Mouse (Mus musculus): ENCODE measurements around the gene Man2a1.
A peak's percentile ranks its signal among the peaks of the same experiment; 100 is the strongest.

Gene Man2a1

DNA sequence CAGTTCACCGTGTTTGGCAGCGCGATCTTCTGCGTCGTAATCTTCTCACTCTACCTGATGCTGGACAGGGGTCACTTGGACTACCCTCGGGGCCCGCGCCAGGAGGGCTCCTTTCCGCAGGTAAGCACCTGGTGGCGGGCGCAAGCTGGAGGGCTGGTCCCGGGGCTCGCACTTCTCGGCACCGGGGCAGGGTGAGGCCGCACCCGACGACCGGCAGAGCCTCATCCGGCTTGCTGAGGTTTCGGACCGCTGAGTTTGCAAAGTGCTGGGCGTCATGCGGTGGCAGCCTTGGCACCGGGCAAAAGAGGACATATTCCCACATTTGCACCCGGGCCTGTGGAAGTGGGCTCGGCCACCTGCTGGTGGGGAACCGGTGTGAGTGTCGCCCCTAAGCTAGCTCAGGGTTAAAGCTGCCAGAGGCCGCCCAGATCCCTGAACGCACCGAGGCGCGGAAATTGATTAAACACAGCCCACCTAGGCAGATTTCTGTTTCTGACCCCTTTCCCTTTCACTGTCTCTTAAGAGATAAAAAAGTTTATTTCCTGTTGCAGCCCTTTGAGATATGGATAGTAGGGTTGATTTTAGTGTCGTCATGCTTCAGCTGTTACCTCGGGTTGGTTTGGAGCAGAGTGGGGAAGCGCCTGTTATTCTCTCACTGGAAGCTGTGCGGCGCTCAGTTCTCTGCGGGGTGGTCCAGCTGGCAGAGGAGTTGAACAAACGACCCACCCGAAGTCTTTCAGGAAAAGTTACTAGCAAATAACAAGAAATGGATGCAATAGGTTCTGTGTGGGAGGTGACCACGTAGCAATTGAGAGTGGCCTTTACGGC is 1.4 kb downstream of the Man2a1 start:
- DNase-seq (ENCODE audit: low spot score in 2 of 2) = peak; percentile 54 to 68

DNA sequence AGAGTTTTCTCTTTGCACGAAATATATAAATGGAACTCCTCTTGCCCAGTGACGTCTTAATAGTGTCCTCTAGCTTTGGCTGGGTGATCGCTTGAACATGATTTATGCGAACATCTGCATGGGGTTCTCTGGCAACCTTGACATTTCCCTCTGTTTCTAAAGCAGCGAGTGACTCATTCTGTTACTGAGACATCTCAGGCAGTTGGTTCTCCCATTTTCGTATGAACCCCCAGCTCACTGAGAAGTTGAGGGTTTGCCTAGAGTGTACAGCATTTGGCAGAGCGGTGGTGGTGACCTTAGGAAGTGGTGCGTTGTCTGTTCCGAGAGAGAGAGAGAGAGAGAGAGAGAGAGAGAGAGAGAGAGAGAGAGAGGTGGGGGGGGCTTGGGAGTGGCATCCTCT is 2.6 kb downstream of the Man2a1 start:
- no peak for DNase-seq (ENCODE audit: low spot score in 2 of 2)

DNA sequence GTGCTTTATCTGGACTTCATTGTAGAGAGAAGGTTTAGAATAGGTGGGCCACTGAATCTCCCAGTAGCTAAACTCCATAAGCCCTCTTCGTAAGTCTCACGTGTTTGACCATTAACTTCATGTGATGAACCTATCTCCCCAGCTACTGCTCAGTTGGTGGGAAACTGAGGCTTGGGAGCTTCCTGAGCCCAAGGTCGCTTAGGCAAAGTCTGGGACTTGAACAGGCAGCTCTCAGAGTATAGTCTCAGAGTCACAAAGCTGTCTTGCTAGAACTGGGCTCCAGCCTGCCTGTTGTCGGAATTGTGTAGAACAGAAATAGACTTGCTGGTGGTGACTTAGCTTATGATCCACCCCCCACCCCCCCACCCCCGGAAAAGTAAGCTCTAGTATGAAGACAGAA is 3.0 kb downstream of the Man2a1 start:
- DNase-seq (ENCODE audit: low spot score in 2 of 2) = no peak

DNA sequence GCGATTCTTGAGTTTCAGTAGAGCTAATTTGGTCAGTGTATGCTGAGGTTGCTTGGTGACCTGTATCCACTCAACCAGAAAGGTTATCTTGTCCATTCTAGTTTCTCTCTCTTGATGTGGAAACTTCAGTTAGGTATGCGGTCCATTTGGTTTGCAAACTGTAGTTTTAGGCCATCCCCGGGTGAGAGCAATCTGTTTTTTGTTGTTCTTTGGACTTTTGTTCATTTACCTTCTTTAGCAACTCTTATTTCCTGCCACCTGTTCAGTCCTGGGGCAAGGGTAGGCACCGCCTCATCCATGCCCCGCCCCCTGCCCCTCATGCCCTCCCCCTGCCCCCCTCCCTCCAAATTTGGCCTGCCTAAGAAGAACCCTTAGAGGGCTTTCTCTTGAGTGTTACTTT is 3.6 kb downstream of the Man2a1 start:
- DNase-seq (ENCODE audit: low spot score in 2 of 2) = no peak

DNA sequence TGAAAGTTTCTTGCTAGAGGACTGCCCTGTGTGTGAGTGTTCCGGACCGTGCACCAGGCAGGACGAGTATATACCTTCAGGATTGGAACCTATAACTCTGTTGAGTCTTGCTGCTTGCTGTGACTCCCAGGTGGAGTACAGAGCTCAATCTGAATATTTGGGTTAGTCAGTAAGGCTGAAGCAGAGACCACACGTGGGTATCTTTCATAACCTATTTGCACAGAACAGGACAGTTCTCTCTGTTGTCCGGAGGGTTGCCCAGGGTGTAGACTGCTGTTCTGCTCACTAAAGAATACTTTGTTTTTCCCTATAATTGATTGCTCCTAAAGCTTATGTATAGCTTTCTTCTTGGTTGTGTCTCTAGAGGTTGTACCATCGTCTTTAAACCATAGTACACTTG is 7.7 kb downstream of the Man2a1 start:
- no peak for DNase-seq (ENCODE audit: low spot score in 2 of 2)

DNA sequence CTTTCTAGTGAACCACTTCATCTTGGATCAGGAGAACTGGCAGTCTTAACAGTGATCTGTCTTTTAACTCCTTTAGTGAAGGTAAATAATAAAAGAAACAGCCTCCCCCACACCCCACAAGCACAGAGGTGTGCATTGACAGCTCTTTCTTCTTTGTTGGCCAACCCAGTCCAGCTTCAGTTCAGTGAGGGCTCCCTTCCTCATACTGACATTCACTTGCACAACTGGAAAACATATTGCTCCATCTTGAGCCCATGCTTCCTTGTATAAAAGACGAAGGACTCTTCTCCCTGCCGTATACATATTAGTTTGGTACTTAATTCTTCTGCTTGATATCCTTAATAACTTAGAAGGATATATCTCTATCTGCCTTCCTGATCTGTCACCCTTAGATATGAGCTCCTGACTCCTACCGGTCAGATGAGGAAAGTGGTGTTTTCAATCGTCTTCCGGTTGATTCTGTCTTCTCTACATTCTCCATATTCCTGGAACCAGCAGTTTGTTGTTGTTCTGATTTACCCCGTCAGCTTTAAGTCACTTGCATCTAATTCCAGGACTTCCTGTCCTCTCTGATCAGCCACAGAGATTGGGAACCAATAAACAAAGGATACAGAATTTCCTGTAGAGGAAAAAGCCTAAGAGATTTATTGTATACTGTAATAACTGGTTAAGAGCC is 8.5 kb downstream of the Man2a1 start:
- DNase-seq (ENCODE audit: low spot score in 2 of 2) = no peak

DNA sequence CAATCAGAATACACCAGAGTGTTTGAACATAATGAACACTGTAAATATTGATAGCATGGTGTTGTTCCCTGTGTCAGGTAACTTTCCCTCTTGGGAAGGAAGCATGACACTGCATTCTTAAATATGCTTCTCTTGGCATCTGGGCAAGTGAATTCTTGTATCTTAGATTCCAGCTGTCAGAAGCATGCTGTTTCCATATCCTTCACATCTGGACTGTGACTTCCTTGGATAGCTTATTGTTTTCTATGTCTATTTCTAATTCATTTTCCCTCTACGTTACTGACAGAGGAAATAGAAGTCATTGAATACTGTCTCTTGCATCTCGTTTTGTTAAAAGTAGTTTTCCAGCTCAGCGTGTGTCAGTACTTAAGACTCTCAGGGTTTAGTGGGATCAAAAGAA is 9.2 kb downstream of the Man2a1 start:
- no peak for DNase-seq (ENCODE audit: low spot score in 2 of 2)

DNA sequence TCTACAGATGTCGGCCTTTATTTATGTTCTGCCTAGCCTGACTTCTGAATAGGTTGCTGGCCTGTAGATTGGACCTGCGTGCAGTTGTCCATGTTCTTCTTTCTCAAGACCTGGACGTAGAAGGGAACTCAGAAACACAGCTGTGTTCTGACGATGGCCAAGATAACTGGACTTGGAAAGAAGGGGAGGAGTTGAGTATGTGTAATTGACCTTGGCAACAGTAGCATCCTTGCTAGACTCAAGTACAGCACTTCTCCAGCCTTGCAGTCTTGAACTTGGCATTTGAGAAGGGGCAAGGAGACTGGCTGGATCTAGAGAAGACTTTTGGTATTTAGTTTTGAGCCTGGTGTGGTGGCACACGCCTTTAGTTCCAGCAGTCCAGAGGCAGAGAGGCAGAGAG is 10.9 kb downstream of the Man2a1 start:
- DNase-seq (ENCODE audit: low spot score in 2 of 2) = no peak

DNA sequence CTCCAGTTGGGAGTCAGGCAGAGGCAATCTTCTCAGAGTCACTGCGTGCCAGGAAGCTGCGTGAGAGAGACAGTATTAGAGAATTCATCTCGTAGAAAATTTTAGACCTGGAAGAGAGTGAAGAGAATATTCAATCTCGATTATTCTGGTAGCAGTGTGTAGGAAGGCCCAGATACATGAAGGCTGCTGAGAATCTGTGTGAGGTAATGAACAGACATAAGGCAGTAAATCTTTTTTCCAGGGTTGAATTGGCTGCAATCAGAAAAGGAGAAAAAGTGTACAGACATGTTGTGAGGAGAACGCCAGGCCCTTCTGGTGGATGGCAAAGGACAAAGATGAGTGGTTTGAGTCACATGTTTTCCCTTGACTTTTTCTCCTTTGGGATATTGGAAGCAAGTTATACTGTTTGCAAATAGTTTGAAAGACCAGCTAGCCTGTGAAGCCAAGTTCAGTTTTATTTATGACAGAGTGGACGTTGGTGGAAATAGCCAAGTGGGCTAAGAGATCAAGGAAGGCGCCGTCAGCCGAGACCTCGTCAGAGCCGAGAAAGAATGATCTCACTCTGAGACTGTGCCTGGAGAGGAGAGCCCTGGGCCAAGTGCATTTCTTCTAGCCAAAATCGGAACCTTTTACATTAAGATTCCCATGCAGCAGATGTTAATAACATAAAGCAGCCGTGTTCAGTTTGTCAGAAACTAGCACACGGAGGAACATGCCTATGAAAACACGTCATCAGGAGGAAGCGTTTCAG is 11.8 kb downstream of the Man2a1 start:
- DNase-seq (ENCODE audit: low spot score in 2 of 2) = no peak

DNA sequence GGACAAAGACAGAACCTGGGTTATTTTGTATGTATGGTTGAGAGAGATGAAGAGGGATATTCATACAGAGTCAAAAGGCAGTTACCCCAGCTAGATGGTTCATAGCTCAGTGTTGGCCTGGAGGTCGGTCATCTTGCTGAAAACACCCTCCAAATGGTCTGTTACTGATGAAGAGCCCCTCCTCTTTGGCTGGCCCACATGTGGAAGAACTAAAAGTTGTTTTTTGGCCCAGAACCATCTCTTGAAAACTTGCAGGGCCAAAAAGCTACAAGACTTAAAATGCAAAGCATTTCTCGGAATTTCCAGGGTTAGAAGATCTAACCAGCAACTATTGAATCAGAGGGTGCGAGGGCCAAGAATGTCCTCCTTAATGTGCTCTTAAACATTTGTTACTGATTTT is 12.4 kb downstream of the Man2a1 start:
- no peak for DNase-seq (ENCODE audit: low spot score in 2 of 2)

DNA sequence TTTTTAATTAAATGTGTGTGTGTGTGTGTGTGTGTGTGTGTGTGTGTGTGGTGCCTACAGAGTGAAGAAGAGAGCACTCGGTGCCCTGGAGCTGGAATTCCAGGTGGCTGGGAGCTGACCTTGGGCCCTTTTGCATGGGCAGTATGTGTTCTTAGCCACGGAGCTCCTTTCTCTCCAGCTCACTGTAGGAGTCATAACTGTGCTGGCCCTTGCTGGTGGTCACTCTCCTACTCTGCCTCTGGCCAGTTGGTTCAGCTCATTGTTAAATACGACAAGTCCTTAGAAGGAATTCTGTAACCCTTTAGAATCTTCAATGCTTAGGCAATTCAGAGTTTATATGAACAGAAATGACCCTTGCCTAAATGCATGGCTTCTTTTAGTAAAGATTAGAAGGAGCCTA is 12.8 kb downstream of the Man2a1 start:
- no peak for DNase-seq (ENCODE audit: low spot score in 2 of 2)

DNA sequence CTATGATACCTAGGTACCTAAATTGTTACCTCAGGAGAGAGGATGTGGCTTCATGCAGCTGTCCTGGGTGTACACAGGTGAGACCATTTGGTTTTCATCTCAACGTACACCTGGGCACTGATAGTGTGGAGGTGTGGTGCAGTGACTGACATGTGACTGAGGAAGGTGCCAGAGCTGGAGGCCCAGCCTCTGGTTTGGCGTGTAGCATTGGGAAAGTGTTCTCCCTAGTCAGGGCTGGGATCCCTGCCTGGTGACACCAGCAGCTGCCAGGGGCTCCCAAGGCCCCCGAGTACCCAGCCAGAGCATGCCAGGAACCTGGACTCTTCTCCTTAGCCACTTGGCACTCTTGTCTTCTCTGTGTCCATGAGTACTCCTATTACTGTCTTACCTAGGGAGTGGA is 14.3 kb downstream of the Man2a1 start:
- no peak for DNase-seq (ENCODE audit: low spot score in 2 of 2)

DNA sequence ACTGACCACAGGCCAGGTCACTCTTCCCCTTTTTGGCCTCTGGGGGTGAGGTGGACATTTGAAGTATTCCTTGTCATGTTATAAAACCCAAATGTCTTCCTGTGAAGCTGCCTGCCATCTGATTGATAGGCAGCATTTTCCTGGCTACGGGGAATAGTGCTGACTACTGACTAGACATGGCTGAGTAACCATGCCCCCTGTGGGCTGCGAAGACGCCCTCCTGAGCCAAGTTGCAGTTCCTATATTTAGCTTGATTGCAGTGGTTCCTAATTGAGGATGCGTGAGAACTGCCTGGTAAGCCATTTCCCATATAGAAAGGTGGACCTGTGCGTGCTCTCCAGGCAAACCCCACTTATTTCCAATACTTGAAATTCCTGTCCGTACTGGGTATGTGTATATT is 14.9 kb downstream of the Man2a1 start:
- DNase-seq (ENCODE audit: low spot score in 2 of 2) = no peak

DNA sequence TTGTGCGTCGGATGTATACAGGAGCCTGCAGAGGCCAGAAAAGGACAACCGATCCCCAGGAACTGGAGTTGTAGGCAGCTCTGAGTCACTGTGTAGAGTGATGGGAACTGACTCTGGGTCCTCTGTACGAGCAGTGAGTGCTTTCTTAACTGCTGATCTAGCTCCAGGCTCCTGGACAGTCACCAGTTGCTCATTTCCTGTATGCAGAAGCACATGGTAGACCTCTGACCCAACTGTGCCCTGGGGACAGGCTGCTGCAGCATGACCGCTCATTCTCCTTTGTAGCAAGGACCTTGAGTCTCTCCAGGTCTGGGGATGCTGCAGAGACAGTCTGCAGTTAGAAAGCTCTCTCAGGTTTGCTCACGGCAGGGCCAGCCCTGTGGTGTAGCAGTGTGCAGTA is 15.7 kb downstream of the Man2a1 start:
- no peak for DNase-seq (ENCODE audit: low spot score in 2 of 2)

DNA sequence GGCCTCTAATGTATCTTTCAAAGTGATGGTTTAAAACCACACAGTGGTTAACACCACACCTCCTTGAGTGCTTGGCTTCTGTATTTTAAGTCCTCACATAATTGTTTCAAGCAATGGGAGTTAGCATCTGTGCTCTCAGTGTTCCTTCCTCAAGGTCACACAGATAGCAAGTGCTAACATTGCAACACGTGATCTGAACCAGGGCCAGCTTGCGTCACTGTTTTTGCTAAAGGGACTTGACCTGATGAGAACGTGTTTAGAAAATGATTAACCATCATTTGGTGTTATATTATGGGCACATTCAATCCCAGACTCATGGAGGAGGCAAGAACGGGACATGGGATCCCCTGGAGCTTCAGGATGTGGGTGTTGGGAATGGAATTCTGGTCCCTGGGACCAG is 17.3 kb downstream of the Man2a1 start:
- no peak for DNase-seq (ENCODE audit: low spot score in 2 of 2)

DNA sequence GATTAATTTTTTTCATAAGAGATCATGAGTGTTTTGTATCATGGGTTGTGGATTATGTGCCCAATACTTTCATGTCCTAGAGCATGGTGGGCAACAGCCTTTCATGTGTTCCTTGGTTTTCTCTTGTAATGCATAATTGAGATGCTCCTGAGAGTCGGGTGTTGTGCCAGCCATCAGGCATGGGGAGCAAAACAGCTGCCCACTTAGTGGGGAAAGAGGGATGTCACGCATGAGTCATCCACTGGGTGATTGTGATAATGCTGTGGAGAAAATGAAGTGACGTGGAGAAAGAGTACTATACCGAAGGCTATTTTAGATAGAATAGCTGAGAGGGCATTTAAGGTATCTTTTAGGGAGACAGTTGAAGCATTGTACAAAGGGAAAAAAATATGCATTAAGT is 18.5 kb downstream of the Man2a1 start:
- DNase-seq (ENCODE audit: low spot score in 2 of 2) = peak in 1 of 2 experiments; percentile 30

DNA sequence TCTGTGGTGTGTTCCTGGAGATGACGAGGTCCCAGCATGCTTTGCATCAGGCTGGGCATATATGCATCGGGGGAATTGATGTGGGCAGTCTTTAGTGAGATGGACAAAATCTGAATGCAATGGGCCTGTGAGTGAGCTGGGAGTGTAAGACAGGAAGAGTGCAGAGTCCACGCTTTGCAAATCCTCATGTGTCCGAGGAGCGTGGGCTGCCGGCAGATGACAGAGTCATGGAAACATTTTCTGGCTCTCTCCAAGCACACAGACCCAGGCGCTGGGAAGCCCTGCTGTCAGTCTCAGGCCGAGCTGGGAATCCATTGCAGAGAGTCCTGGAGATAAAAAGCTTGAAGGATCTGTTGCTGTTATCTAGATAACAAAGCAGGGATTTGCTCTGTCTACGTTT is 19.6 kb downstream of the Man2a1 start:
- DNase-seq (ENCODE audit: low spot score in 2 of 2) = no peak

DNA sequence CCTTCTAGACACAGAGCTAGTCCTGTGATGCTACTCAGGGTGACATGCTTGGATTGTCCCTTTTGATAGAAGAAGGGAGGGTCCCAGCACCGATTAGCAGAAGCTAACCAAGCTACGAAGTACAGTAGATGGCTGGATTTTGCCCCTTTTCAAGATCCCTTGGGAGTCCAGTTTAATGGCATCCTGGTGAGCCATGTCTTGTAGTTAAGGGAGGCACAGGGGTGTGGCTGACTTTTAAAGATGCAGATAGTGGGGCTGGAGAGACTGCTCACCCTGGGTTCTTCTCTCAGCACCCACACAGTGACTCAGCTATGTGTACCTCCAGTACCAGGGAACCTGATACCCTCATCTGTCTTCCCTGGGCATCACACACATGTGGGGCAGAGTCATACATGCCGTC is 20.1 kb downstream of the Man2a1 start:
- no peak for DNase-seq (ENCODE audit: low spot score in 2 of 2)

DNA sequence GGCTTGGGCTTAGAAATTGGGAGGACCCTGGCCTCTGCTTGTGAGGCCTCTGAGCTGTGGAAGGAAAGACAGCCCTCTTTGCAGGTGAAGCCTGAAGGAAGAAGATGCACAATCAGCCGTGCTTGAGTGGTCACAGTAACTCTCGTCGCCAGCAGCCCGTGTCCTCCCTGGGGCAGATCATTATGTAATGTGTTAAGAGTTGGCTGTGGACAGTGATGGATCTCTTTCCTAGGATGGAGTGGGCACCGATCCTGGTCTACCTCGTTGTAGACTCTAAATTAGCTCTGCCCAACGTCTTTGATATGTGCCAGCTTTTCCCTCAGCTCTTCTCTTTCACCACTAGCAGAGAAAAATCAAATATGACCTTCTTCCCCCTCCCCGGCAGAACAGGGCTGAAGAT is 20.7 kb downstream of the Man2a1 start:
- DNase-seq (ENCODE audit: low spot score in 2 of 2) = no peak

DNA sequence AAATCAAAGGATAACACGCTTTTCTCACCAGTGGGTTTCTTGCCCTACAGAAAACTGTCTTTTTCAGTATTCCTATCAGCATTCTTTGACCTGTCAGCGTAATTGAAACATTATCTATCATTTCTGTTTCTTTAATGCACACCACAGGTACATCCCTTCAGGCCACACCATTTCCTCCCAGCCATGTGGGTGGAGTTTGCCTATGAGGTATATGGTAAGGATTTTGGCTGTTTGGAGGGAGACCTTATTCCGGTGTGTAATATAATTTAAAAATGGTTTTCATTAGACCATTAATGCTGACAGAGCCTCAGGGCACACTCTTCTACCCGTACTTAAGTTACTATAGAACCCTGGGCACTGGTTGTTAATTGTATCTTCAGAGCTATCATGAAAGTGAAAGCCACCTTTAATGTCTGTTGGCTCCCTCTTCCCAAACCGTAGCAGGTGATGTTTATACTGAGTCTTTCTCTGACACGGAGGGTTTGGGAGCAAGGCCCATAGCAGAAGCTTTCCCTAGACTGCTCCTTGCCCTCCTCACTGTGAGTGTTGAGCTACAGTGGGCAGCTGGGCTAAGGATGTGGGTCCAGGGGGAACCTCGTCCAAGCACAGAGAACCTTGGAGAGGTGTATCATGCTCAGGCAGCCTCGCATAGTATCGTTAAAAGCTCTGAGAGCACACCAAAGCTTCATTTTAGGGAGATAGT is 21.3 kb downstream of the Man2a1 start:
- no peak for DNase-seq (ENCODE audit: low spot score in 2 of 2)

DNA sequence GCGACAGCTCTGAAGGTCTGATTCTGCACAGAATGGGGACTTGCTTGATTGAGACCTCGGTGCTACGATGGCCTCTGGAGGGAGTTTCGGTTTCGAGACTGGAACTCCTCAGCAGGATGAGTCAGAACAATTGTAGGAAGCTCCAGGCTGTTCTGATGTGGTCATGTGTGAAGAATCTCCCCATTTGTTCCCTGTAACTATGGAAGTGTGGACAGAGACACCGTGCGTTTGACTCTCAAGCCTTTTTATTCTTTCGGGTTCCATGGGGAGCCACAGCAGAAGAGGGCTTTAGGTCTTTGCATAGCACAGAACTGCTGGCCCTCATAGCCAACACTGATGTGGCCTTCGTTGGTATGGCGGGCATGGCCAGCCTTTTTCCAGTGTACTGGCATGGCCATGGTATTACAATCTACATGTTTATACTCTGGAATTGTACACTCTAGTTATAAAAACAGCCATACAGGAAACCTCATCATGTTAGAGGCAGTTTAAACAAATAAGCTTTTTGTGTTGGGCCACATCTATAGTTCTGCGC is 21.9 kb downstream of the Man2a1 start:
- DNase-seq (ENCODE audit: low spot score in 2 of 2) = no peak

DNA sequence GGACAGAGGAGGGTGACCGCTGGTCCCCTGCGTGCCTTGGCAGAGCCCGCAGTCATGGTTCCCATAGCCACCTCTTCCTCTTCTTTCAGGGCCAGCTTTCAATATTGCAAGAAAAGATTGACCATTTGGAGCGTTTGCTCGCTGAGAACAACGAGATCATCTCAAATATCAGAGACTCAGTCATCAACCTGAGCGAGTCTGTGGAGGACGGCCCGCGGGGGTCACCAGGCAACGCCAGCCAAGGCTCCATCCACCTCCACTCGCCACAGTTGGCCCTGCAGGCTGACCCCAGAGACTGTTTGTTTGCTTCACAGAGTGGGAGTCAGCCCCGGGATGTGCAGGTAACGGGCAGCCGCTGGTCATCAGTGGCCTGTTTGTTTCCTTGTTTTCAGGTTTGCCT is 23.9 kb downstream of the Man2a1 start:
- DNase-seq (ENCODE audit: low spot score in 2 of 2) = no peak
